Mouse (Mus musculus) kidney, embryonic 14.5 days (tissue): ENCODE measurements around the gene Atp2a3. TPM values are rescaled to one million over a fixed set of nuclear protein-coding genes. Genes with fewer than 3 reads are reported as not detected.

Source experiments
- ATAC-seq: fragments of 200-750 bp; cut with Nextera tagmentation; 2 replicates; pipeline ENCODE4 v1.8.0; 2017; ENCODE audit warnings: moderate number of reproducible peaks, mild to moderate bottlenecking, moderate TSS enrichment, moderate library complexity; ENCODE audit not compliant: low FRiP score, low TSS enrichment
- H3K27ac ChIP-seq: fragments of 300-500 bp; sonication (generic); 2 replicates; pipeline ENCODE4 v1.5.1; 2014; ENCODE audit warnings: low read depth, mild to moderate bottlenecking, low read length, moderate library complexity, mixed read lengths
- H3K27me3 ChIP-seq: fragments of 300-500 bp; sonication (generic); 2 replicates; pipeline ENCODE4 v1.6.1; 2014; ENCODE audit warnings: mild to moderate bottlenecking, low read length; ENCODE audit not compliant: control insufficient read depth, insufficient read depth
- H3K36me3 ChIP-seq: fragments of 300-500 bp; sonication (generic); 2 replicates; pipeline ENCODE4 v1.6.1; 2014; ENCODE audit warnings: low read length, mixed read lengths; ENCODE audit not compliant: control insufficient read depth, insufficient read depth
- H3K4me1 ChIP-seq: fragments of 300-500 bp; sonication (generic); 2 replicates; pipeline ENCODE4 v1.6.1; 2014; ENCODE audit warnings: low read length, mixed read lengths; ENCODE audit not compliant: control insufficient read depth, insufficient read depth
- H3K4me2 ChIP-seq: fragments of 300-500 bp; sonication (generic); replicated peaks from 2 replicates; pipeline ENCODE4 v1.6.1; 2014; ENCODE audit warnings: low read depth, mild to moderate bottlenecking, low read length
- H3K4me3 ChIP-seq: fragments of 300-500 bp; sonication (generic); 2 replicates; pipeline ENCODE4 v1.5.1; 2014; ENCODE audit warnings: mild to moderate bottlenecking, low read length
- H3K9ac ChIP-seq: fragments of 300-500 bp; sonication (generic); 2 replicates; pipeline ENCODE4 v1.6.1; 2014; ENCODE audit warnings: low read depth, mild to moderate bottlenecking, low read length, moderate library complexity
- H3K9me3 ChIP-seq: fragments of 300-500 bp; sonication (generic); 2 replicates; pipeline ENCODE4 v1.6.1; 2016; ENCODE audit warnings: low read length; ENCODE audit not compliant: control insufficient read depth
- WGBS: fragments of 180-500 bp; shearing (Covaris S2); extraction: QIAGEN DNeasy Blood & Tissue Kit; methylation state at CpG from one replicate; pipeline ENCODE4 v1.1.7; 2014; 5-methylcytosine and 5-hydroxymethylcytosine counted together
- polyA plus RNA-seq: library from polyadenylated mRNA; unstranded; fragments of >200 nt; fragmentation: Nextera tagmentation; extraction: Ambion mirVana; gene quantifications from 2 replicates; pipeline ENCODE4 v1.2.1, GENCODE M21; 2014

The Atp2a3 gene
- polyA plus RNA-seq, 1 experiment from 2014 or later, result 2.2 TPM

DNA sequence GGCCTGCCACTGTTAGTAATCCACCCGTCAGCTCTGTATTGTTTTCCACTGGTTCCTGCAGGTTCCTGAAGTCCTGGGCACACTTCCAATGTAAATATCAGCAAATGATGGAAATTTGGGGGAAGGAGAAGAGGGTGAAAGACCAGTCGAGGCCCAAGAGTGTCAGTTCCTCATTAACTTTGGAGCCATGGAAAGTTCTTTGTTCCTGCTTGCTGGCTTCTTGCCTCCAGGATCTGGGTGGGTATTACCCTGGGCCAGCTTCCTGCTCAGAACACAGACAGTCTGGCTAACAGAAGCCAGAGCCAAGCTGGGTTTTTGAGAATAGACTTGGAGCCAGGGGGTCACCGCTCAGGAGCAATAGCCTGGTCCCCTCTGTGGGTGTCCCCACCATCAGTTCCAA, 8.7 kb upstream of the Atp2a3 start:
- H3K27ac ChIP-seq, result peak overlapping the region; percentile 32; the same call in 1 of the 2 replicates
- H3K4me2 ChIP-seq, result no peak overlapping the region
- no peak overlapping the region for H3K9ac ChIP-seq
- no peaks in the 10 kb centered on the region for H3K9me3 ChIP-seq
- ATAC-seq, result 0 out of 2 replicates have a peak, but pooled peaks have one; percentile 8
- H3K4me1 ChIP-seq, result peaks cover 25% of the 10 kb centered on the region
- no peak overlapping the region for H3K4me3 ChIP-seq
- 50% methylated on average over 3 of the region's 3 CpGs for WGBS
- H3K36me3 ChIP-seq, result no peaks in the 10 kb centered on the region
- no peaks in the 10 kb centered on the region for H3K27me3 ChIP-seq

DNA sequence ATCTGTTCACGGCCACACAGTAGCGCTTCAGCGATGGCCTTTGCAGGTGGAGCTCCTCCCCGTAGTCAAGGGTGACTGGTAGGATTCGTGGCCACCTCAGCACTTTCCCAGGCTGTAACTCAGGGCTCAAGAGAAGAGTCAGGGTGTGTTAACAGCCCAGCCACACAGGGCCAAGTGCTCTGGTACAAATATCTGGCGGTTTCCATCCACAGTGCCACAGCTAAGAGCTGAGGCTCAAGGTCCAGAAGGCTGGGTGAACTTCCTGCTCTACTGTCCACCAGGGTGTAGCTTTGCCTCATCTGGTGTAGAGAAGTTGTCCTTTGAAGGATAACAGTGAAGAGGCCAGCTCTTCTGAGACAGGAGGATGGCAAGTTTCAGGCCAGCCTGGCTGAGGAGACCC, 8.3 kb upstream of the Atp2a3 start:
- Histone ChIP-seq H3K4me3 (no peak overlapping the region), H3K4me1 (peaks cover 22% of the 10 kb centered on the region; the same call in 1 of the 2 replicates), H3K27ac (peak overlapping the region; percentile 32; the same call in 1 of the 2 replicates), H3K9me3 (no peaks in the 10 kb centered on the region), H3K36me3 (no peaks in the 10 kb centered on the region), H3K9ac (no peak overlapping the region; the same call in 1 of the 2 replicates), H3K27me3 (no peaks in the 10 kb centered on the region), H3K4me2 (no peak overlapping the region)
- no peak for ATAC-seq
- 79% methylated on average over 6 of the region's 6 CpGs for WGBS

DNA sequence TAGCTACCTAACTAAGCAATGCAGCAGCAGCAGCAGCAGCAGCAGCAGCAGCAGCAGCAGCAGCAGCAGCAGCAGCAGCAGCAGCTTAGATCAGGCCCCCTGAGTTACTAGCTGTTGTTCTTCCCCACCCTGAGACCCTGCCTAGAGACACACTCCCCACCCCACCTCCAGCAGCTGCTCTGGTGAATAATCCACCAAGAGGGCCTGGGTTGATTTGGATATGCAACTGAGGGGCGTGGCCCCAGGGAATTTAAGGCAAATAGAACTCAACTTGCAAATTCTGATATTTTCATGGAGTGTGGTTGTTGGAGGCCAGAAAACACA, 7.9 kb upstream of the Atp2a3 start:
- Histone ChIP-seq H3K27ac (peak overlapping the region; percentile 32; the same call in 1 of the 2 replicates), H3K9me3 (no peaks in the 10 kb centered on the region), H3K9ac (no peak overlapping the region), H3K4me3 (no peak overlapping the region), H3K27me3 (no peaks in the 10 kb centered on the region), H3K4me1 (peaks cover 22% of the 10 kb centered on the region; the same call in 1 of the 2 replicates), H3K36me3 (no peaks in the 10 kb centered on the region), H3K4me2 (no peak overlapping the region)
- WGBS, result 92% methylated on average over 1 of the region's 1 CpGs
- ATAC-seq, result no peak

DNA sequence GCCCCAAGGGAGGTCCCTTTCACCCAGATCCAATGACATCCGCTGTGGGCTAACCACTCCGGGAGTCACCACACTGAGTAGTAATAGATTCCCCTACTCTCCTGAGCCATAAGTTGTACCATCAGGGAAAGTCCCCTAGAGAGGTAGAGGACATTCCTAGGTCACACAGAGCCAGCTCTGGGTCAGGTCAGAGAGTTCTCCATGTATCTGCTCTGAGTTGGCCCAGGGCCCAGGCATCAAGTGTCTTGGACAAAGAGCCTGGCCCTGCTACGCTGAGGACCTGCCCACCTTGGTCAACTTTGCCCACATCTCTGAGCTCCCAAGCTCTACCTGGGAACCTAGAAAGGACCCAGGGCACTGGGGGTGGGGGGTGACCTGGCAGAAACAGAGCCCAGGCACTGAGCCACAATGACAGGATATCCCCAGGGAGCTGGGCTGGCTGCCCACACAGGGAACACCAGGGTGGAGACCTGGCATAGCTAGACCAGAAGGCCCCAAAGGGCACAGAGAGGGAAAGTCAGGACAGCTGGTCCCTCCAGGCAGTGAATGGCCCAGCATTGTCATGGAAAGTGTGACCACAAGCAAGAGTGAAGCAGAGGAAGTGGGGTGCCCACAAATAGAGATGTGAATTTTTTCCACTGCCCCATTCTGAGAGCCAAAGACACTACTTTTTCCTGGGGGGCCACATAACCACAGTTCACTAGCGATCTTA, 7.4 kb upstream of the Atp2a3 start:
- Histone ChIP-seq H3K36me3 (no peaks in the 10 kb centered on the region), H3K27me3 (no peaks in the 10 kb centered on the region), H3K4me3 (no peak overlapping the region), H3K4me1 (peaks cover 22% of the 10 kb centered on the region; the same call in 1 of the 2 replicates), H3K4me2 (no peak overlapping the region), H3K9me3 (no peaks in the 10 kb centered on the region), H3K9ac (no peak overlapping the region), H3K27ac (no peak overlapping the region)
- no peak for ATAC-seq
- 88% methylated on average over 4 of the region's 4 CpGs for WGBS

DNA sequence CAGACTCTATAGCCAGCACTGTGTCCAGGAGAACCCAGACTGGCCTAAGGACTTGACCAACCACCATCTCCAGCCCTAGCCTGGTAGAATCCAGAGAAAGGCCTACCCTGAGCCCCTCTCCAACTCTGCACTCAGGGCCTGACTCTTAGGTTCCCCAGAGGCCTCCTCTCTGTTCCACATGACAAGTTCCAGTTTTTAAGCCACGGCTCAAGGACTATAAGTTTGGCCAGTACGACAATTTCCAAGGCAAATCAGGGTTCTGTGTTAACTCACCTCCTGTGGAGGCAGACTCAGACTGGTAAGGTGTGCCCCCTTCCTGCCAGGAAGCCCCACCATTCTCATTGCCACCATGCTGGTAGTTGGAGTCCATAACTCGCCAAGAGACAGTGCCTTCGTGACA, 6.8 kb upstream of the Atp2a3 start:
- Histone ChIP-seq H3K4me3 (no peak overlapping the region), H3K36me3 (no peaks in the 10 kb centered on the region), H3K27me3 (no peaks in the 10 kb centered on the region), H3K9me3 (no peaks in the 10 kb centered on the region), H3K4me1 (peaks cover 22% of the 10 kb centered on the region; the same call in 1 of the 2 replicates), H3K27ac (no peak overlapping the region), H3K4me2 (no peak overlapping the region), H3K9ac (no peak overlapping the region)
- no peak for ATAC-seq
- 79% methylated on average over 4 of the region's 4 CpGs for WGBS

DNA sequence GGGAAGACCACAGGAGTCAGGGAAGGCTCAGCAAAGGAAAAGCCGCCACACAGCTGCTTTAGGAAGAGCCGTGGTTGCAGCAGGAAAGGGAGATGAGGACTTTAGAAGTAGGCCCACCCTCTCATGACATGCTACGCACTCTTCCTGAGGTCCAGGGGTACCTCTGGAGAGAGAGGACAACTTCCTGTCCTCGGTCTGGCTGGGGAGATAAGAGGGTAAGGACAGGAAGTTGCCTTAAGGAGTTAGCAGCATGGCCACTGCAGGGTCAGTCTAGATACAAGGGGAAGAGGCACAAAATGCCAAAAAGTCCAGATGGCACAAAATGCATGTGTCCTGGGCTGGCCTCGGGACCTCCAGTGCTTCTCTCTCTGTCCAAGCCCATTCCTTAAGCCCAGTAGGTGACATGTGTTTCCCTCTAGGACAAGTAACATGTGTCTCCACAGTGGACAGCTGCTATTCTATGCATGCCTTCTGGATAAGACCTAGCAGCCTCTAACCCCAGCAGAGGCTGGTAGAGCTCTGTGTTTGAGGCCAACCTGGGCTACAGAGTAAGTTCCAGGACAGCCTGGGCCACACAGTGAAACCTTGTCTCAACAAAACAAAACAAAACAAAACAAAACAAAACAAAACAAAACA, 5.5 kb upstream of the Atp2a3 start:
- Histone ChIP-seq H3K27ac (no peak overlapping the region), H3K27me3 (peaks cover 9% of the 10 kb centered on the region), H3K4me3 (no peak overlapping the region), H3K4me2 (no peak overlapping the region), H3K4me1 (peaks cover 24% of the 10 kb centered on the region; the same call in 1 of the 2 replicates), H3K36me3 (no peaks in the 10 kb centered on the region), H3K9me3 (no peaks in the 10 kb centered on the region), H3K9ac (no peak overlapping the region)
- ATAC-seq, result no peak
- 57% methylated on average over 5 of the region's 5 CpGs for WGBS

DNA sequence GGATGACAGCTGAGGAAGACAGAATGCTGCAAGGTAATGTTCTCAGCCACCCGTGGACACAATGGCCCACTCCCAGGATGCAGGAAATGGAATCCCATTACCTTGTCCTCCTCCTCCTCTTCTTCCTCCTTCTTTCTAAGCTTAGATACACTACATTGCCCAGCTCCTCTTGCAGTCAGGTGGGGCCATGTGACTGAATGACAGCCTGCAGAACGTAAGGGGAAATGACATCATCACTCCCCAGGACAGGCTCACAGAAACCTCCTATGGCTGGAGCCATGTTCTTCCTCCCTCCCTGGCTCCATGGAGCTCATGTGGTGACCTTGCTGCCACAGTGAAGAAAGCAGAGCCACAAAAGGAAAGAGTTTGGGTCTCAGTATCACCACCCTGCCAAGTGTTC, 3.7 kb upstream of the Atp2a3 start:
- ATAC-seq, result no peak
- no peaks in the 10 kb centered on the region for H3K36me3 ChIP-seq
- H3K9ac ChIP-seq, result no peak overlapping the region
- H3K4me2 ChIP-seq, result no peak overlapping the region
- H3K27ac ChIP-seq, result no peak overlapping the region
- H3K4me1 ChIP-seq, result peaks cover 24% of the 10 kb centered on the region
- H3K9me3 ChIP-seq, result no peaks in the 10 kb centered on the region
- 36% methylated on average over 2 of the region's 2 CpGs for WGBS
- H3K4me3 ChIP-seq, result no peak overlapping the region
- H3K27me3 ChIP-seq, result peaks cover 25% of the 10 kb centered on the region

DNA sequence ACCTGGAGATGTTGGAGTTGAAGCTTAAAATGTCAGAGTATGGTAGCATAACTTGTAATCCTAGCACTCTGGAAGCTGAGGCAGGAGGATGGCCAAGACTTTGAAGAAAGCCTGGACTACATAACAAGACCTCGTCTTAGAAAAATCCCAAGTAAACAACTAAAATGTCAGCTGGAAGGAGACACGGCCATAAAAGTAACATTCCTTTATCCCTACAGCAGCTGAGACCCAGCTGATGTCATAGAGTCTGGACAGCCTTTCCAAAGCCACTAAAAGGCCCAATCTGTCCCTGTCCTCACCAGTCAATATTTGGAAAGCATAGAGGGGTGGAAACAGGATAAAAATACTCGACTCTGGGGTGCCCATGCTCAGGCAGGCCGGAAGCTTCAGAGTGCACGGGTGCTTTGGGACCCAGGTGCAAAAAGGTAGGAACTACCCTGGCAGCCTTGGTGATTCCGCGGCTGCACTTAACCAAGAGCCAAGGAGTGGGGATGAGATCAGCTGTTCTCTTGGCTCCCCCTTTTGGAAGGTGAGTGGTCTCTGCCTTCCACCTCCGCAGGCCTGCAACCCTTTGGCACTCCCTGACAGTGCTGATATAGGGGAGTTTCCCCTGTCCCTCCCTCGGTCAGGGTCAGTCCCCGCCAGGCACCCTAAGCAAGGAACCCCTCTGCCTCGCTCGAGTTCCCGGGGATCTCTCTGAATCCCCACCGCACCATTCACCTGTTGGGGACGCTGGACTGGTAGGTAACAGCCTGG, 867 bp upstream of the Atp2a3 start:
- Histone ChIP-seq H3K27me3 (peaks cover 25% of the 10 kb centered on the region), H3K27ac (no peak overlapping the region), H3K4me3 (no peak overlapping the region), H3K9me3 (no peaks in the 10 kb centered on the region), H3K9ac (no peak overlapping the region), H3K36me3 (no peaks in the 10 kb centered on the region), H3K4me2 (peak overlapping the region; percentile 56; the same call in 1 of the 2 replicates), H3K4me1 (peaks cover 16% of the 10 kb centered on the region)
- WGBS, result 12% methylated on average over 15 of the region's 15 CpGs
- no peak for ATAC-seq

DNA sequence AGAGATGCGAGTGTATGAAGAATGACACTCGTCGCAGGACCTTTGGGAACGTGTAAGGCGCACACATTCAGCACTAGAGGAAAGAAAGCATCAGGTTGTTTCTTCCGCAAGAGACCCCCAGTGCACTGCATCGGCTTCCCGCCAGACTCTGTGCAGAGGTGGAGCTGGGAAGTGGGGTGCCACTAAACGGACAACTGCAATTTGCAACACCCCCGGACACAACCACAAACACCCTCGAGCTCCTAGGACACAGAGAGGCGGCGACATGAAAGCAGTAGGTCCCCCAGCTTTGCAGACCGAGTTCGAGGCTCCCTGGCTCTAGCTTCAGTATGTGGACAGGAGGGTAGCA, 272 bp upstream of the Atp2a3 start:
- ATAC-seq, result no peak
- Histone ChIP-seq H3K9me3 (no peaks in the 10 kb centered on the region), H3K27ac (no peak overlapping the region), H3K4me3 (peak overlapping the region; percentile 39), H3K27me3 (peaks cover 25% of the 10 kb centered on the region), H3K4me2 (peak overlapping the region; percentile 56), H3K4me1 (peaks cover 16% of the 10 kb centered on the region), H3K36me3 (no peaks in the 10 kb centered on the region), H3K9ac (0 out of 2 replicates have a peak overlapping the region, but pooled peaks have one; percentile 19)
- WGBS, result 3% methylated on average over 15 of the region's 15 CpGs
